Mouse (Mus musculus): ENCODE data around the gene Rtl6. TPM values are rescaled to one million over a fixed set of nuclear protein-coding genes. Genes with fewer than 3 reads are reported as not detected.
A peak's percentile ranks its signal among the peaks of the same experiment; 100 is the strongest.

Rtl6 gene
- polyA plus RNA-seq (2015; fragmentation: Nextera tagmentation; extraction: Ambion mirVana) = 8.5 and 11.1 TPM in 2 replicates

GRCm38 (mm10) chr15:84557189-84557921 is at the start of gene Rtl6:
Gene Rtl6, minus strand, starts transcription at chr15:84557823.
- H3K27me3 ChIP-seq = no peaks in the 10 kb centered on the region
- ATAC-seq (replicated peaks; ENCODE audit: insufficient number of reproducible peaks, insufficient read depth, low FRiP score, low read depth) = peak; percentile 83
- H3K27ac ChIP-seq = peak within 1 kb of the TSS; percentile 65
- 11% methylated on average over 59 of the region's 59 CpGs for WGBS
- H3K9me3 ChIP-seq (replicated peaks) = no peaks in the 10 kb centered on the region
- H3K9ac ChIP-seq = peak within 1 kb of the TSS; percentile 81
- H3K4me1 ChIP-seq (replicated peaks) = peaks cover 11% of the 10 kb centered on the region
- H3K36me3 ChIP-seq = no peaks in the 10 kb centered on the region
- H3K4me2 ChIP-seq = peak within 1 kb of the TSS; percentile 86
- H3K4me3 ChIP-seq = peak within 1 kb of the TSS; percentile 86

GRCm38 (mm10) chr15:84603267-84603963 is 45.8 kb upstream of the Rtl6 start:
- no peak overlapping the region for H3K4me2 ChIP-seq
- H3K4me3 ChIP-seq = no peak overlapping the region
- no peaks in the 10 kb centered on the region for H3K9me3 ChIP-seq (replicated peaks)
- no peak overlapping the region for H3K27ac ChIP-seq
- H3K9ac ChIP-seq = no peak overlapping the region
- no peaks in the 10 kb centered on the region for H3K36me3 ChIP-seq
- peaks cover 13% of the 10 kb centered on the region; the same call in 1 of the 2 replicates for H3K27me3 ChIP-seq
- 74% methylated on average over 8 of the region's 8 CpGs for WGBS
- no peak for ATAC-seq (replicated peaks; ENCODE audit: insufficient number of reproducible peaks, insufficient read depth, low FRiP score, low read depth)
- no peaks in the 10 kb centered on the region for H3K4me1 ChIP-seq (replicated peaks)

GRCm38 (mm10) chr15:84600977-84601595 is 43.5 kb upstream of the Rtl6 start:
- WGBS = 71% methylated on average over 9 of the region's 9 CpGs
- ATAC-seq (replicated peaks; ENCODE audit: insufficient number of reproducible peaks, insufficient read depth, low FRiP score, low read depth) = no peak
- no peaks in the 10 kb centered on the region for H3K4me1 ChIP-seq (replicated peaks)
- H3K9me3 ChIP-seq (replicated peaks) = no peaks in the 10 kb centered on the region
- H3K27ac ChIP-seq = no peak overlapping the region
- H3K27me3 ChIP-seq = peaks cover 13% of the 10 kb centered on the region; the same call in 1 of the 2 replicates
- H3K9ac ChIP-seq = no peak overlapping the region
- H3K4me2 ChIP-seq = no peak overlapping the region
- H3K36me3 ChIP-seq = no peaks in the 10 kb centered on the region
- H3K4me3 ChIP-seq = no peak overlapping the region

- Histone ChIP-seq H3K9ac (no peak overlapping the region), H3K27me3 (peaks cover 9% of the 10 kb centered on the region; the same call in 1 of the 2 replicates), H3K4me1 (replicated peaks) (no peaks in the 10 kb centered on the region; the same call in 1 of the 2 replicates), H3K4me2 (no peak overlapping the region), H3K36me3 (no peaks in the 10 kb centered on the region), H3K4me3 (no peak overlapping the region), H3K9me3 (replicated peaks) (no peaks in the 10 kb centered on the region), H3K27ac (no peak overlapping the region)
- ATAC-seq (replicated peaks; ENCODE audit: insufficient number of reproducible peaks, insufficient read depth, low FRiP score, low read depth) = no peak
- 80% methylated on average over 2 of the region's 2 CpGs for WGBS
These were observed 41.3 kb upstream of the Rtl6 start for GRCm38 (mm10) chr15:84598911-84599310.

GRCm38 (mm10) chr15:84597816-84598215 is 40.2 kb upstream of the Rtl6 start:
- H3K4me2 ChIP-seq = no peak overlapping the region
- 82% methylated on average over 1 of the region's 1 CpGs for WGBS
- no peak for ATAC-seq (replicated peaks; ENCODE audit: insufficient number of reproducible peaks, insufficient read depth, low FRiP score, low read depth)
- H3K4me3 ChIP-seq = no peak overlapping the region
- no peaks in the 10 kb centered on the region for H3K36me3 ChIP-seq
- no peaks in the 10 kb centered on the region for H3K9me3 ChIP-seq (replicated peaks)
- peaks cover under 1% of the 10 kb centered on the region for H3K4me1 ChIP-seq (replicated peaks)
- H3K27me3 ChIP-seq = peaks cover 16% of the 10 kb centered on the region; the same call in 1 of the 2 replicates
- H3K9ac ChIP-seq = no peak overlapping the region
- H3K27ac ChIP-seq = no peak overlapping the region

- H3K4me1 ChIP-seq (replicated peaks) = peaks cover 9% of the 10 kb centered on the region
- no peak overlapping the region for H3K4me2 ChIP-seq
- H3K36me3 ChIP-seq = no peaks in the 10 kb centered on the region
- no peak overlapping the region for H3K27ac ChIP-seq
- H3K9ac ChIP-seq = no peak overlapping the region
- no peak for ATAC-seq (replicated peaks; ENCODE audit: insufficient number of reproducible peaks, insufficient read depth, low FRiP score, low read depth)
- no peaks in the 10 kb centered on the region for H3K9me3 ChIP-seq (replicated peaks)
- H3K4me3 ChIP-seq = no peak overlapping the region
- peaks cover 21% of the 10 kb centered on the region; the same call in 1 of the 2 replicates for H3K27me3 ChIP-seq
These were observed 39.4 kb upstream of the Rtl6 start for GRCm38 (mm10) chr15:84597021-84597420.

GRCm38 (mm10) chr15:84595241-84595945 is 37.8 kb upstream of the Rtl6 start:
- H3K27me3 ChIP-seq = peaks cover 25% of the 10 kb centered on the region
- no peaks in the 10 kb centered on the region for H3K36me3 ChIP-seq
- peaks cover 11% of the 10 kb centered on the region for H3K4me1 ChIP-seq (replicated peaks)
- no peak for ATAC-seq (replicated peaks; ENCODE audit: insufficient number of reproducible peaks, insufficient read depth, low FRiP score, low read depth)
- 44% methylated on average over 9 of the region's 9 CpGs for WGBS
- H3K4me2 ChIP-seq = no peak overlapping the region
- H3K9ac ChIP-seq = no peak overlapping the region
- no peak overlapping the region for H3K27ac ChIP-seq
- no peak overlapping the region for H3K4me3 ChIP-seq
- H3K9me3 ChIP-seq (replicated peaks) = no peaks in the 10 kb centered on the region

- H3K9me3 ChIP-seq (replicated peaks) = no peaks in the 10 kb centered on the region
- WGBS = 50% methylated on average over 9 of the region's 9 CpGs
- H3K27me3 ChIP-seq = peaks cover 16% of the 10 kb centered on the region
- H3K4me2 ChIP-seq = no peak overlapping the region
- no peak overlapping the region for H3K9ac ChIP-seq
- ATAC-seq (replicated peaks; ENCODE audit: insufficient number of reproducible peaks, insufficient read depth, low FRiP score, low read depth) = no peak
- H3K27ac ChIP-seq = no peak overlapping the region
- H3K36me3 ChIP-seq = no peaks in the 10 kb centered on the region
- H3K4me3 ChIP-seq = no peak overlapping the region
- H3K4me1 ChIP-seq (replicated peaks) = peaks cover 13% of the 10 kb centered on the region
These were observed 35.9 kb upstream of the Rtl6 start for GRCm38 (mm10) chr15:84593514-84593913.

GRCm38 (mm10) chr15:84592240-84592639 is 34.6 kb upstream of the Rtl6 start:
- Histone ChIP-seq H3K4me2 (no peak overlapping the region), H3K27me3 (peaks cover 16% of the 10 kb centered on the region), H3K9me3 (replicated peaks) (no peaks in the 10 kb centered on the region), H3K4me3 (no peak overlapping the region), H3K36me3 (no peaks in the 10 kb centered on the region), H3K27ac (no peak overlapping the region), H3K9ac (no peak overlapping the region), H3K4me1 (replicated peaks) (peaks cover 20% of the 10 kb centered on the region)
- WGBS = 56% methylated on average over 5 of the region's 5 CpGs
- ATAC-seq (replicated peaks; ENCODE audit: insufficient number of reproducible peaks, insufficient read depth, low FRiP score, low read depth) = 0 out of 2 replicates have a peak, but pooled peaks have one; percentile 30

- Histone ChIP-seq H3K4me1 (replicated peaks) (peaks cover 20% of the 10 kb centered on the region), H3K36me3 (no peaks in the 10 kb centered on the region), H3K27me3 (peaks cover 16% of the 10 kb centered on the region), H3K9ac (no peak overlapping the region), H3K4me2 (no peak overlapping the region), H3K4me3 (no peak overlapping the region), H3K27ac (no peak overlapping the region), H3K9me3 (replicated peaks) (no peaks in the 10 kb centered on the region)
- ATAC-seq (replicated peaks; ENCODE audit: insufficient number of reproducible peaks, insufficient read depth, low FRiP score, low read depth) = no peak
- 43% methylated on average over 13 of the region's 13 CpGs for WGBS
These were observed 34.0 kb upstream of the Rtl6 start for GRCm38 (mm10) chr15:84591573-84592139.

Data from heart, embryonic 15.5 days (tissue).